Mouse (Mus musculus): ENCODE results near the gene Bud13.
"Not testable (repeated sequence)": the region's sequence is repeated elsewhere in the genome, so short reads cannot be mapped to it uniquely, and the experiment has no call there.

Gene Bud13

GRCm38 (mm10) chr9:46309121-46309520 is 26.3 kb downstream of the Bud13 start:
- peak; percentile 18 for DNase-seq

DNA sequence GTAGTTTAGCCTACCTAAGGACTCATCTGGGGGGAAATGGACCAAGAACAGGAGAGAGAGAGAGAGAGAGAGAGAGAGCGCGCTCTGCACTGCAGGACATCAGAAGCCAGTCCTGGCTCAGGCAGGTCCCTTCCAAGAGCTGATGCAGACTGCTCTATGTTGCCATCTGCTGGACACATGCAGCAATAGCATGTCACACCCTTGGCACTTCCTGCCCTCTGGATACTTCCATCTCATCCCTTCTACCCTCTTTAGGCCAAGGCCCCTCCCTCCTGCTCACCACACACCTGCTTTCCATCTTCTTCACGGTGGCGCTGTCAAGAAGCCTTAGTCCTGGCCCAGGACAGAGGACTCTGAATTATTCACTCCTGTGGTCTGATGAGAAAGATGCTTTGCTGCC is 31.7 kb downstream of the Bud13 start:
- DNase-seq: peak; percentile 67

DNA sequence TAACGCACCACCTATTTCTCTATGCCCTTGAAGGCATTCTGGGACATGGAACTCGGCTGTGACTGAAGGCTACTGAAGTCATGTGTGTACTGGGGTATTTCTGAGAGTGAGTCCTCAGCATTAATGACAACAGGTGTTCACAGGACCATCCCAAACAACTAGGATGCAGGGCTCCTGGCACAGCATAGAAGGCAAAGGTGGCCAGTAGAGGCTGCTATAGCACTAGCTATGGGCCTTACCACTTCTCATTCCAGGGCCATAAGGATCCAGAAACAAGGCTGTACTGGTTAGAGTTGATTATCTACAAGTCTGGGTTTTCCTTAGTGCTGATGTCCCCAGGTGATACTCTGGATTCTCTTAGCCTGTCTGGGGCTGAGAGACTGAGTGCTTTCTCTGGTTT is 32.1 kb downstream of the Bud13 start:
- no peak for DNase-seq

DNA sequence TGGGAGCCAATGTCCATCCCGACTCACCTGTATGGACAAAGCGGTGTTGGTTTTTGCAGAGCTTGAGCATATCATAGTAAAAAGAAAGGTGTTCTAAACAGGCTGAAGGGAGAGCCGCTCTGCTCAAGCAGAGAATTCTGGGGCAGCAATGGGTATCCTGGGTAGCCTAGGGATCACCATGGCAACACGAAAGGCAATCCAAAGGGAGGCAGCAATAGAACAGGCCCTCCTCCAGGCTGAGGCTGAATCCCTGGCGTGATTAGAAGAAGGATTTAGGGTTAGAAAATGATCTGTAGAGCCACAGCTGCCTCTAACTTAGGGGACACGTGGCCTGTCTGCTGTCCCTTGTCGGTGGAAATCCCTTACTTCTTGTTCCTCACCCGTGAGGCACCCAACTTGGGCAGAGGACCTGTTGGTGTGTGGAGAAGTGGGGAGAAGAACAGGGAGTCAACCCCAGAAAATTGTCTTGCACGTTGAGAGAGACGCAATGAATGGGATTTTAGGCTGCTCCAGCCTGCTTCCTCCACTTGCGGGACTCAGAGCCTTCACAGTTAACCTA is 33.1 kb downstream of the Bud13 start:
- no peak for DNase-seq

- DNase-seq: no peak
Observed at GRCm38 (mm10) chr9:46316388-46316787, 33.6 kb downstream of the Bud13 start.

GRCm38 (mm10) chr9:46316909-46317308 is 34.1 kb downstream of the Bud13 start:
- no peak for DNase-seq

DNA sequence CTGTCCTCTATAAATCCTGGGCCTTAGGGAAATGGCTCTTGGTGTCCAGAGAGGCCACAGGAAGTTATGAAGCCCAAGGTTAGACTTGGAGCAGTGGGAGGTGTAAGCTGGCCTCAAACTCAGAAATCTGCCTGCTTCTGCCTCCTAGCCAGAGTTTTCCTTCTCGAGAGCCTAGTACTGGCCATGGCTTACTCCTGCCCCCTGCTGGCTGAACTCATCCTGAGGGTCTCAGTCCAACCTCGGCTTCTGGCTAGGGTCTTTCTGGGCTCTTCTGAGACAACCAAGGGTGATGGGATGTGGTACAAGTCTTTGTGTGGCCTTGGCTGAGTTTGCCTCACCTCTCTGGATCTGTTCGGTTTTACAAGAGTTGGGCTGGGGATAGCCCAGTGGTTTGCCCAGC is 35.1 kb downstream of the Bud13 start:
- no peak for DNase-seq

- not testable (repeated sequence) for DNase-seq
Observed at GRCm38 (mm10) chr9:46319886-46320285, 37.1 kb downstream of the Bud13 start, which contains the start of gene 4931429L15Rik. Gene 4931429L15Rik, minus strand, starts transcription at chr9:46319986.

- DNase-seq: no peak
Observed at GRCm38 (mm10) chr9:46320461-46320860, 37.7 kb downstream of the Bud13 start.

DNA sequence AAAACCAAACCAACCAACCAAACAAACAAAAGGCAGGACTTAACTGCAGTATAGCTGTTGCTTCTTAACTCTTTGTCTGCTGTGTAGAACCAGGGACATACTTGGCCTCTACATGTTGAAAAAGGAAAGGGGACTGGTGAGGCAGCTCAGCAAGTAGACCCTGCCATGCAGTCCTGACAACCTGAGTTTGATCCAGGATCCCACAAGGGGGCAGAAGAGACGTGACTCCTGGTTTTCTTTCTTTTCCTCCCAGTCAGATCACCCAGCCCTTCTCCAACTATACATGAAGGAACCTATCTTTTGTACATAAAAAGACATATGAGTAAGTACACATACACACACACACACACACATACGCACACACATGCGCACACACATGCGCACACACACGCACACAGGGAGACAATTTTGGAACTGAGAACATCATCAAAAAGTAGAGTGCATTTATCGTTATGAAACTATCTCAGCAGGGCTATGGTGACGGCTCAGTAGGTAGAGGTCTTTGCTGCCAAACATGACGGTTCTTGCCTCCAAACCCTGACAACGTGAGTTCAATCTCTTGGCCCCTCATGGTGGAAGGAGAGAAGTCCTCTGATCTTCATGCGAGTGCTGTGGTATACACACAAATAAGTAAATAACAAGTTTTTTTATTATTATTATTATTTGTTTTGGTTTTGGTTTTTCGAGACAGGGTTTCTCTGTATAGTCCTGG is 44.0 kb downstream of the Bud13 start:
- no peak for DNase-seq

- DNase-seq: no peak
Observed at GRCm38 (mm10) chr9:46327706-46328571, 45.1 kb downstream of the Bud13 start.

DNA sequence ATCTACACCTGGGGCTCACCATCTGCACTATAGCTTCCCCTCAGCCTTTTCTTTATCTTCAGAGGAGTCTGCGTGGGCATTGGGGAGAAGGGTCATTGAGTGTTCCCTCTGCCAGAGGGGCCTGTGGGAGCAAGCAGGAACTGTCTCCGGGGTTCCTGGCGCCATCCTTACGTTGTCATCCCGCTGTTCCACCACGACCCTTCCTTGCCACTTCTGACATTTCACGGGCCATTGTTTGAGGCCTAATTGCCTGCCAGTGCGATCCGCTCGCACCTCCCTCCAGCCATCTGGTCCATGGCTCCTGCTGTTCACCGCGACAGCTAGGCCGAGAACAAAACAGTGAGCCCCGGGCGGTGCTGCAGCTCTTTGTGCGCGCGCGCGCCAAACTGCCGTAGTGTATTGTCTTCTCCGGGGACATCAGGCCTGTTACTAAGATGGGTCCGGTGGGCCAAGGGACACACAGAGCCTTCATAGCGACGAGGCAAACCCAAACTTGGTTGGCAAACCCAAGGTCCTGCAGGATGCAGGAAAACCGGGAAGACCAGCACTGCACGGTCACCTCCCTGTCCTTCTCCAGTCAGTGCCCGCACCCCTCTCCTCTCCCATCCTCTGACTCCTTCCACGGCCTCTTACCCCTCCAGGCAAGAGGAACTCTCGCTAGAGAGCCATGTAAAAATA is 45.9 kb downstream of the Bud13 start:
- no peak for DNase-seq

DNA sequence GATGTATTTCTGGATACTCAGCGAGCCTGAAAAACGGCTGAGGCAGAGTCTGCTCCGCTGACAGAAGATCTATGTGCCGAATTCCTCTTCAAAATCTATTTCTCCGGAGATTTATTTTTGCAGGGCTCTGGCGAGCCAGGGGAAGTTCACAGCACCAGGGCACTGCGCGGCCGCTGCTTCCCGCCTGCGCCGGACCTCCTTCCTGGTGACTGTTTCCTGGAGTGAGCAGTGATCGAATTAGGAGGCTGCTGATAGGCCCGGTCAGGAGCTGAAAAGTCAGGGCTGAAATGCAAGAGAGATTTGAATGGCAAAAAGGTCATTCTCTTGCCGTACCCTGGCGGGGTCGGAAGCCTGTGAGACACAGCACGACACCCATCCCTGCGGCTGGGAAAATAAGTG is 46.4 kb downstream of the Bud13 start:
- DNase-seq: no peak

GRCm38 (mm10) chr9:46329801-46330585 is 47.2 kb downstream of the Bud13 start:
- DNase-seq: no peak

DNA sequence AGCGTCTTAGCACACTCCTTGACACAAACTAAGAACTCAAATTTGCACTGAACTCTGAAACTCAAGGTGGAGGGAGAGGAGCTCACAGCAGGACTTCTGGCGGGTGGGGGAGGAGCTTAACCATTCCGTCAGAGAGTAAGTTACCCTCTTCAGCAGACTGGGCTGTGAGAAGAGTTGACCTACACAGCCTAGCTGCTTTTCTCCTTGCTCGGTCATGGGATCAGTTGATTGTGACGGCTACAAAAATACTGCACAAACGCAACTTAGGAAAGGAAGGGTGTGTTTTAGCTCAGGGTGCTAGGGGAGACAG is 47.7 kb downstream of the Bud13 start:
- no peak for DNase-seq

DNA sequence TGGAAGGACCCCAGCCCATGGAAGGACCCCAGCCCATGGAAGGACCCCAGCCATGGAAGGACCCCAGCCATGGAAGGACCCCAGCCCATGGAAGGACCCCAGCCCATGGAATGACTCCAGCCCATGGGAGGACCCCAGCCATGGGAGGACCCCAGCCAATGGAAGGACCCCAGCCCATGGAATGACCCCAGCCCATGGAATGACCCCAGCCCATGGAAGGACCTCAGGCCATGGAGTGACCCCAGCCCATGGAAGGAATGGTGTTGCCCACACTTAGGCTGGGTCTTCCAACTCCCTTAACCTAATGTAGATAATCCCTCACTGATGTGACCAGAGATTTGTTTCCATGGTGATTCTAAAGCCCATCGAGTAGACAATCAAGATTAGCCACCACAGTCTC is 48.5 kb downstream of the Bud13 start:
- DNase-seq: no peak

- DNase-seq: no peak
Observed at GRCm38 (mm10) chr9:46334471-46335025, 51.7 kb downstream of the Bud13 start.

- no peak for DNase-seq
Observed at GRCm38 (mm10) chr9:46335461-46335995, 52.7 kb downstream of the Bud13 start.

DNA sequence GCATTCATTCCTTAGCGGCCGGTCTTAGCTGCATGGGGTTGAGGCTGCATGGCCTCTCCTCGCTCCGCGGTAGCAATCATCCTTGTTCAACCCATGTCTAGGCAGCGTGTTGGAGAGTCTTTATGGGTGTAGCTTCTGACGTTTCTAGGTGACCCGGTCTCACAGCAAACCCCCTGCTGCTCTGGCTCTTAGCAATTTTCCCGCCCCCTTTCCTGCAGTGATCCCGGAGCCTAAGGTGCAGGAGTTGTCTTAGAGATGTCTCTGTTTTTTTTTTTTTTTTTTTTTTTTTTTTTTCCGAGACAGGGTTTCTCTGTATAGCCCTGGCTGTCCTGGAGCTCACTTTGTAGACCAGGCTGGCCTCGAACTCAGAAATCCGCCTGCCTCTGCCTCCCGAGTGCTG is 53.5 kb downstream of the Bud13 start:
- not testable (repeated sequence) for DNase-seq

GRCm38 (mm10) chr9:46337331-46337730 is 54.5 kb downstream of the Bud13 start:
- DNase-seq: no peak

GRCm38 (mm10) chr9:46337852-46338291 is 55.1 kb downstream of the Bud13 start:
- no peak for DNase-seq

- no peak for DNase-seq
Observed at GRCm38 (mm10) chr9:46338384-46338783, 55.6 kb downstream of the Bud13 start.
